Mouse (Mus musculus) heart, embryonic 11.5 days (tissue): Measurements from ENCODE around the gene Slc25a21. TPM values are rescaled to one million over a fixed set of nuclear protein-coding genes. Genes with fewer than 3 reads are reported as not detected.

ENCODE experiments used
- ATAC-seq: fragments of 200-750 bp; cut with Nextera tagmentation; replicated peaks from 2 replicates; pipeline ENCODE4 v1.8.0; 2017; ENCODE audit warnings: moderate library complexity; ENCODE audit not compliant: insufficient number of reproducible peaks, low FRiP score, low TSS enrichment
- H3K27ac ChIP-seq: fragments of 300-500 bp; sonication (generic); 2 replicates; pipeline ENCODE4 v1.5.1; 2014; ENCODE audit warnings: mild to moderate bottlenecking, low read depth, low read length
- H3K27me3 ChIP-seq: fragments of 300-500 bp; sonication (generic); 2 replicates; pipeline ENCODE4 v1.6.1; 2014; ENCODE audit warnings: mild to moderate bottlenecking, low read length, mixed read lengths; ENCODE audit not compliant: control insufficient read depth, insufficient read depth
- H3K36me3 ChIP-seq: fragments of 300-500 bp; sonication (generic); 2 replicates; pipeline ENCODE4 v1.6.1; 2014; ENCODE audit warnings: mild to moderate bottlenecking, low read length, moderate library complexity, mixed read lengths; ENCODE audit not compliant: control insufficient read depth, insufficient read depth
- H3K4me1 ChIP-seq: fragments of 300-500 bp; sonication (generic); 2 replicates; pipeline ENCODE4 v1.6.1; 2014; ENCODE audit warnings: low read length; ENCODE audit not compliant: control insufficient read depth, insufficient read depth
- H3K4me2 ChIP-seq: fragments of 300-500 bp; sonication (generic); 2 replicates; pipeline ENCODE4 v1.6.1; 2014; ENCODE audit warnings: mild to moderate bottlenecking, moderate library complexity
- H3K4me3 ChIP-seq: fragments of 300-500 bp; sonication (generic); 2 replicates; pipeline ENCODE4 v1.5.1; 2014; ENCODE audit warnings: low read depth, low read length
- H3K9ac ChIP-seq: fragments of 300-500 bp; sonication (generic); 2 replicates; pipeline ENCODE4 v1.6.1; 2014; ENCODE audit warnings: mild to moderate bottlenecking, low read depth, low read length, moderate library complexity
- H3K9me3 ChIP-seq: fragments of 300-500 bp; sonication (generic); replicated peaks from 2 replicates; pipeline ENCODE4 v1.6.1; 2016; ENCODE audit warnings: low read length; ENCODE audit not compliant: control insufficient read depth
- WGBS: fragments of 180-500 bp; shearing (Covaris S2); extraction: QIAGEN DNeasy Blood & Tissue Kit; methylation state at CpG from one replicate; pipeline ENCODE4 v1.1.7; 2014; ENCODE audit not compliant: insufficient replicate concordance; 5-methylcytosine and 5-hydroxymethylcytosine counted together
- polyA plus RNA-seq: library from polyadenylated mRNA; unstranded; fragments of >200 nt; fragmentation: Nextera tagmentation; extraction: Ambion mirVana; gene quantifications from 2 replicates; pipeline ENCODE4 v1.2.1, GENCODE M21; 2014

The Slc25a21 gene
- polyA plus RNA-seq, 1 experiment from 2014 or later, result 6.4 TPM

DNA sequence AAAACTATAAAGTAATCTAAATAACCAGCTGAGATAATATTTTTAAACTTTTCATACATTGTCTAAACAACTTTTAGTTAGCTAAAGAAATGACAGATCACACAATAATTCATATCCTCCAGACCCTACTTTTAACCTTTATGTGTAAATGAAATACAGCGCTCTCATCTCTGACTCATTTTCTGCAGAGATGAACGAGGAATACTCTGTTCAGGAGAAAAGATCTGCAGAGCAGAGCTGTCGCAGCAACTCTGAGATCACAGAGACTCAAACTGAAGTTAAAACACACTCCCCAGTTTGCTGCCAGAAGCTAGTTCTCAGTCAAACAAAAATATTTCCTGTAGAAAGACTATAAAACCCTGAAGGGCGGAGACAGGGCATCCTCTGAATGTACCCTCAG is 177.5 kb downstream of the Slc25a21 start:
- Histone ChIP-seq H3K27me3 (no peaks in the 10 kb centered on the region), H3K4me2 (no peak overlapping the region), H3K4me1 (no peaks in the 10 kb centered on the region), H3K9me3 (no peaks in the 10 kb centered on the region), H3K9ac (no peak overlapping the region), H3K27ac (no peak overlapping the region), H3K4me3 (no peak overlapping the region), H3K36me3 (no peaks in the 10 kb centered on the region)
- no peak for ATAC-seq
- 79% methylated on average over 4 of the region's 4 CpGs for WGBS

GRCm38 (mm10) chr12:57016845-57017244 is 180.4 kb downstream of the Slc25a21 start:
- Histone ChIP-seq H3K27ac (no peak overlapping the region), H3K9ac (no peak overlapping the region), H3K36me3 (no peaks in the 10 kb centered on the region), H3K4me2 (no peak overlapping the region), H3K4me1 (no peaks in the 10 kb centered on the region), H3K9me3 (no peaks in the 10 kb centered on the region), H3K4me3 (no peak overlapping the region), H3K27me3 (no peaks in the 10 kb centered on the region)
- ATAC-seq, result no peak
- WGBS, result 66% methylated on average over 3 of the region's 3 CpGs

DNA sequence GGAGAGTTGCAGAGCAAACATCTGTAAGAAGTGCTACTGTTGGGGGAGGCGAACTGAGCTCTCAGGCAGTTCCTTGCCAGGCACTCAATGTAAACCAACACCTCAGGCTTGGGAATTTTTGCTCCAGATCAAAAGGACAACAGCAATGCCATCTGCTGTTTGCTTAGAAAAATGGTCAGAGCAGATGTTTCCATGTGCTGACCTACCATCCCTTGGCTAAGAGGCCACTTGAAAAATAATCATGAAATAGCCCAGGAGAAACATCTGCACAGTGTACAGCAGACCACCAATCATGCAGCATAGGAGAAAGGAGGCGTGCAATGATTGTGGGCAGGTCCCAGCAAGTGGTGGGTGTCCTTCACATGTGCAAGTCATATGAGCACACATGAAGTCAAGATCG is 180.9 kb downstream of the Slc25a21 start:
- no peak overlapping the region for H3K9ac ChIP-seq
- no peak overlapping the region for H3K4me2 ChIP-seq
- H3K27me3 ChIP-seq, result no peaks in the 10 kb centered on the region
- no peak for ATAC-seq
- H3K9me3 ChIP-seq, result no peaks in the 10 kb centered on the region
- H3K27ac ChIP-seq, result no peak overlapping the region
- no peaks in the 10 kb centered on the region for H3K4me1 ChIP-seq
- H3K36me3 ChIP-seq, result no peaks in the 10 kb centered on the region
- no peak overlapping the region for H3K4me3 ChIP-seq
- WGBS, result 68% methylated on average over 3 of the region's 3 CpGs

DNA sequence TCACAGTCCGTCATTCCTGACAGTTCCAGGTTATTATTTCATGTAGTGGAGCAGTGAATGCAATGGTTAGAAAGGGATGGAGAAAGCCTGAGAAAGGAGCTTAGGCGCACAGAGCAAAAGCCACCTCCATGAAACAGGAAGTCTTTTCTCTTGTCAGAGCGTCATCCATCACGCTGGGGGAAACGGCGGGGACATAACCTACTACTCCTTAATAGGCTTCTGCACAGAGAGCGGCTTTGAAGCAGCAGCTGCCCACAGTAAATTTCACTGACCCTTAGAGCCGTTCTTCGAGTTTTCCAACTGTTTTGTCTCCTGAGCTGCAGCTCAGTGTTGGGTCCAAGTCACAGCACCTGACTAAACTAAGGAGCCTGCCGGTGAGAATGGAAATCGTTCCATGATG is 188.3 kb downstream of the Slc25a21 start:
- H3K36me3 ChIP-seq, result no peaks in the 10 kb centered on the region
- no peaks in the 10 kb centered on the region for H3K27me3 ChIP-seq
- H3K9ac ChIP-seq, result no peak overlapping the region
- WGBS, result 55% methylated on average over 11 of the region's 11 CpGs
- no peaks in the 10 kb centered on the region for H3K4me1 ChIP-seq
- no peak for ATAC-seq
- H3K4me2 ChIP-seq, result no peak overlapping the region
- H3K9me3 ChIP-seq, result no peaks in the 10 kb centered on the region
- no peak overlapping the region for H3K4me3 ChIP-seq
- H3K27ac ChIP-seq, result no peak overlapping the region

GRCm38 (mm10) chr12:56986049-56986448 is 211.2 kb downstream of the Slc25a21 start:
- no peaks in the 10 kb centered on the region for H3K4me1 ChIP-seq
- H3K36me3 ChIP-seq, result no peaks in the 10 kb centered on the region
- ATAC-seq, result no peak
- no peak overlapping the region for H3K4me2 ChIP-seq
- H3K27me3 ChIP-seq, result no peaks in the 10 kb centered on the region
- WGBS, result 12% methylated on average over 5 of the region's 5 CpGs
- no peak overlapping the region for H3K4me3 ChIP-seq
- no peak overlapping the region for H3K9ac ChIP-seq
- no peak overlapping the region for H3K27ac ChIP-seq
- H3K9me3 ChIP-seq, result no peaks in the 10 kb centered on the region

- Histone ChIP-seq H3K4me1 (no peaks in the 10 kb centered on the region), H3K4me3 (no peak overlapping the region), H3K9ac (no peak overlapping the region), H3K27ac (no peak overlapping the region), H3K9me3 (no peaks in the 10 kb centered on the region), H3K36me3 (no peaks in the 10 kb centered on the region), H3K4me2 (no peak overlapping the region), H3K27me3 (no peaks in the 10 kb centered on the region)
- ATAC-seq, result no peak
- 76% methylated on average over 17 of the region's 18 CpGs for WGBS
Measured at GRCm38 (mm10) chr12:56982066-56982626, 215.1 kb downstream of the Slc25a21 start.

DNA sequence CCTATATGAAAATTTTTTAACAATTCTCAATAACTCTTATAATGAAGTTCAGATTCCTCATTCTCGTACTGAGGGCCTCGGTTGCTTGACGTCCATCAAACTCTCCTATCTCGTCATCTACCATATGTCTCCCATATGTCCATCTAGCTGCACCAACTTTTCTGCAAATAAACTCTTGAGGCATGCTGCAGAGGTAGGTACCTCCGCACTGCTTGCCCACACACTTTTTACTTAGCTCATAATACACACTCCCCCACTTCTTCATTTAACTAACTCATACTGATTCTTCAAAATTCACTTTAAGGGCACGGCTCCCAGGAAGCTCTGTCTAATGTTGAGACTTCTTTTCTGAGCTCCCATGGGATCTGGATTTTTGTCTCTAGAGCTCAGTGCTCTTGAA is 222.0 kb downstream of the Slc25a21 start:
- no peak overlapping the region for H3K4me3 ChIP-seq
- no peaks in the 10 kb centered on the region for H3K27me3 ChIP-seq
- no peaks in the 10 kb centered on the region for H3K4me1 ChIP-seq
- H3K9me3 ChIP-seq, result no peaks in the 10 kb centered on the region
- H3K36me3 ChIP-seq, result no peaks in the 10 kb centered on the region
- no peak overlapping the region for H3K9ac ChIP-seq
- 85% methylated on average over 6 of the region's 6 CpGs for WGBS
- ATAC-seq, result no peak
- no peak overlapping the region for H3K27ac ChIP-seq
- H3K4me2 ChIP-seq, result no peak overlapping the region

DNA sequence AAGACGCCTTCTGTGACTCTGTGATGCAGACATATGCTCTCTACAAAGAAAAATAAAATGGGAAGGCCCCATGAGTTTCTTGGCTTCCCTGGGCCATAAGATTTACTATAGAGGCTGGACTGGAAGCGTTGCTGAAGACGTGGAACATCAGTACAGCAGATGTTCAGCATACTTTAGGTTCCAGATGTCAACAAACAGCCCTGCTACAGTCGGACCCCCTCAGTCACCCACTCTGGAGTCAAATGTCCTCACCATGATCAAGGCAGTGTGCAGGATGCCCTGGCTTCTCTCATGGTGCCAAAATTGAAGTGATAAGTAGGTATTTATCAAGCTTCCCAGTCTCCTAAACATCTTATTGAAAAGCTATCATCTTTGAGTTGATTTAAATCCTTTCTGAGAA is 234.0 kb downstream of the Slc25a21 start:
- H3K4me1 ChIP-seq, result peaks cover 6% of the 10 kb centered on the region; the same call in 1 of the 2 replicates
- H3K27me3 ChIP-seq, result no peaks in the 10 kb centered on the region
- H3K4me2 ChIP-seq, result no peak overlapping the region
- no peak overlapping the region for H3K9ac ChIP-seq
- 51% methylated on average over 4 of the region's 4 CpGs for WGBS
- H3K36me3 ChIP-seq, result no peaks in the 10 kb centered on the region
- no peaks in the 10 kb centered on the region for H3K9me3 ChIP-seq
- H3K4me3 ChIP-seq, result no peak overlapping the region
- H3K27ac ChIP-seq, result no peak overlapping the region
- no peak for ATAC-seq

GRCm38 (mm10) chr12:56959230-56960051 is 237.8 kb downstream of the Slc25a21 start:
- Histone ChIP-seq H3K4me3 (peak overlapping the region; percentile 4; the same call in 1 of the 2 replicates), H3K4me1 (peaks cover 6% of the 10 kb centered on the region; the same call in 1 of the 2 replicates), H3K4me2 (peak overlapping the region; percentile 53), H3K27me3 (no peaks in the 10 kb centered on the region), H3K27ac (no peak overlapping the region), H3K36me3 (no peaks in the 10 kb centered on the region), H3K9ac (no peak overlapping the region), H3K9me3 (no peaks in the 10 kb centered on the region)
- WGBS, result 24% methylated on average over 9 of the region's 9 CpGs
- ATAC-seq, result no peak
